Mouse (Mus musculus) megakaryocyte, adult 5-6 weeks (primary cell): Measurements from ENCODE around the gene Grrp1. TPM values are rescaled to one million over a fixed set of nuclear protein-coding genes. Genes with fewer than 3 reads are reported as not detected.
"Not testable (repeated sequence)": the region's sequence is repeated elsewhere in the genome, so short reads cannot be mapped to it uniquely, and the experiment has no call there.

Source experiments
- ATAC-seq: 2 replicates; pipeline ENCODE4 v1.8.0; 2016; ENCODE audit warnings: mild to moderate bottlenecking, inconsistent platforms; ENCODE audit not compliant: poor library complexity, severe bottlenecking
- total RNA-seq, 2 experiments: library from RNA; stranded (forward) in 1 of 2; stranded (reverse) in 1 of 2; fragments of 153-499, 151-499 nt in 1 of 2; fragments of 221-1000, 200-1000 nt in 1 of 2; gene quantifications; 2 replicates each; pipeline versions ENCODE4 v1.2.3 to v1.2.4; 2015 to 2017

The Grrp1 gene
- total RNA-seq (2015) (not detected in 2 replicates), total RNA-seq (2017) (not detected in 2 replicates)

DNA sequence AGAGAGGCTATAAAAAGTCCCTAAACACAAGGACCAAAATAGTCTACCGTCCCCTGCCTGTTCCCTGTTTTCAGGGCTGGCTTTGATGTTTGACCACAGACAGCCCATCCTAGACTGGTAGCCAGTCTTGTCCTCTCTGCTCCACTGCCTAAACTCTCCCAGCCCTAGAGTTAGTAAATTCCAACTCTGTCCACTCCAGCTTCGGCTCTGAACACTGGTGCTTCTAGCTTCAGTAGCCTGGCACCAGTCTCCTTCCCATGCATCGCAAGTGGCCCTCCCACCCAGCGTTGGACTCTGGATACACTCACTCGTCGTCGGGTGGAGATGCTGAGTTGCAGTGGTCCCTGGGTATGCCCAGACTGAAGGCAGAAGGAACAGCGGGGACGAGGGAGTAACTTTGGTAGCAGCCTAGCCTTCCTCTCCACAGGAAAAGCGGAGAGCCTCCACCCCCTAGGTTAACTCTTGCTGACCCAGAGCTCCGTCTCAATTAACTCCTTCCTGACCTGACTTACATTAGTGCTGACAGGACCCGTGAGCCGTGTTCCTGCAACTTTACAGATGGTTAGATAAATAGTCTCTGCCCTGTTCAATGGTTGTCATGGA, at the start of gene Grrp1:
Grrp1 (minus strand) TSS at position 385 of the 603 bp plus-strand sequence.
- no peak for ATAC-seq

- no peak for ATAC-seq
These were observed 48.2 kb upstream of the Grrp1 start for GRCm38 (mm10) chr4:134302084-134302483.

DNA sequence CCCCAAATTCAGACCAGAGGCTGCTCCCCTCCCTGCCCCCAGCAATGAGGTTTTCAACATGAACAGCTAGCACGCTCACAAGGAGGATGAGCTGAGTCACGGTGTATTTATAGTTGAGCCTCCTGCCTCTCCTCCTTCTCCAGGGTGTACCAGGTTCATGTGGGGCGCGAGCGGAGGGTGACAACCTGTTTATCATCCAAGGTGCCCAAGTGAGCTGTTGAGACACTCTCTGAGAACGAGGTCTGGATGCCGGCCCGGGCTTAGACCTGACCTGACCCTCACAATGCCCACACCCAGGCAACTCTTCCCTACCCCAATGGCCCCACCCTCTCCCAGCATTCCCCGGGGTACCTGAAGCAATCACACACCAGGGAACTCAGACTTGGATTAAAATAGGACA, 46.4 kb upstream of the Grrp1 start:
- ATAC-seq: no peak

DNA sequence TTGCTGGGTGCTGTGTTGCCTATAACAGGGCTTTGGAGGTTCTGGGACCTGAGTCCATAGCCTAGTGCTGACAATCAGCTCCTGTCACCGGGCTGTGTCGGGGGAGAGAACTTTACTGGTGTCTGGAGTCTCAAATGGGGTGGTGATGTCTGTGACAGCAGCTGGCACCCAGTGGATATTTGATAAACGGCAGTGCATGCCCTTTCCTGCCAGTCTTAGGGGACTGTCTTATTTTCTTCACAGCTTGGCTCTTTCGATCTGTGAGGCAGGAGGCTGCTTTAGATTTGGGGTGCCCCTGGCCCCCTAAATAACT, 45.5 kb upstream of the Grrp1 start:
- ATAC-seq: no peak

GRCm38 (mm10) chr4:134298626-134299497, 45.0 kb upstream of the Grrp1 start:
- no peak for ATAC-seq

DNA sequence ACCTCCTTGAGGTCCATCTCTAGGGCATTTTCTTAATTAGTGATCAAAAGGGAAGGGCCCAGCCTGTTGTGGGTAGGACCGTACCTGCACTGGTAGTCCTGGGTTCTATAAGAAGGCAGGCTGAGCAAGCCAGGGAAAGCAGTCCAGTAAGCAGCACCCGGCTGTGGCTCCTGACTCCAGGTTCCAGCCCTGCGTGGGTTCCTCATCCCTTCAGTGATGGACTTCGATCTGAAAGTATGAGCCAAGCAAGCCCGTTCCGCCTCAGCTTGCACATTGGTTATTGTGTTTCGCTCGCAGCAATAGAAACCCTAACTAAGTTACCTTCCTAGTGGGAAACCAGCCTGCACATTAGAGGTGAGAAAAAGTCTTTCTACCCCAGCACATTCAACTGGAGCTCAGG, 43.5 kb upstream of the Grrp1 start:
- no peak for ATAC-seq

DNA sequence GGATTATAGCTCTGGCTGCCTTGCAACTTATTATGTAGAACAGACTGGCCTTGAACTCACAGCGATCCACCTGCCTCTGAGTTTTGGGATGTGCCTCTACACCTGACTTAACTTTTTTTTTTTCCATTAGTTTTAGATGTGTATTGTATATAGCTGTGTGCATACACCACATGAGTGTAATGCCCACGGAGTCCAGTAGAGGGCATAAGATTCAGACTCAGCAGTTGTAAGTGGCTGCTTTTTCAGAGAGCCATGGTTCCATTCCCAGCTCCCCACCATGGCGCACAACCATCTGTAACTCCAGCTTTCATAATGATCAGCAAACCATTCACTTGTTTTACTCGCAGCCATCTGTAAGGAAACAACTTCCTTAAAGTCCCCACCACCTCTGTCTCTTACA, 42.6 kb upstream of the Grrp1 start:
- ATAC-seq: no peak

DNA sequence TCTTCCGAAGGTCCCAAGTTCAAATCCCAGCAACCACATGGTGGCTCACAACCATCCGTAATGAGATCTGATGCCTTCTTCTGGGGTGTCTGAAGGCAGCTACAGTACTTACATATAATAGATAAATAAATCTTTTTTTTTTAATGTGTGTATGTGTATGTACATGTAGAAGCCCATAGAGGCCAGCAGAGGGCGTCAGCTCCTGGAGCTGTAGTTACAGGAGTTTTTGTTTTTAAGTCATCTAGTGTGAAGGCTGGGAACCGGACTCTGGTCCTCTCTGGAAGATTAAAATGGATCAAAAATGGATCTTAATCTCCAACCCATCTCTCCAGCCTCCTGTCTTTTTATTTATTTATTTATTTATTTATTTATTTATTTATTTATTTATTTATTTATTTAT, 42.2 kb upstream of the Grrp1 start:
- not testable (repeated sequence) for ATAC-seq

- ATAC-seq: no peak
These were observed 39.8 kb upstream of the Grrp1 start for GRCm38 (mm10) chr4:134293692-134294163.

DNA sequence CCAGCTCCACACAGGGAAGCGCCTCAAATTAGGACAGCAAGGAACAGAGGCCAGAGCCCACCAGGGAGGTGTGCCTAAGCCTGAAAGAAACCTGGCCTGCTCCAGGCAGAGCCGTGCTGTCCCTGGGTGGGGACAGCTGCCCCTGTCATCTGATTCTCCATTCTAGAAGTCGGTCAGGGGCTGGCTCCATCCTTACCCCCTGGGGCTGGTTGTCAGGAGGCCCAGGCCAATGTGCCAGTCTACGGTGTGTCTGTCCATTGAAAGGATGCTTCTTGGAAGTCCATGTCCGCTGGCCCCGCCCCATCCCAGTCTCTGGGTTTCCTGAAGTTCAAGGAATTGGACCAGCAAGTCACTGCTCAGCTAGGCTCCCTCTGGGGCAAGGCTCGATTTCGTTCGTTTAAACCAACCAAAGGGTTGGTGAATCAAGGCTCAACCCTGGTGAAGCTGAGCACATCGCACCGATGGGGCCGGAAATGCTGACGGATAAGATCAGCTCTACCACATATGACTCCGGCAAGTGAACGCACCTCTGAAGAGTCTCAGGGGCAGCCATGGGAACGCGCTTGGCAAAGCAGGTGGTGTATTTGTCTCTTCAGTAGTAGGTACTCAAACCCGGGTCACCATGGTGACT, 39.3 kb upstream of the Grrp1 start:
- ATAC-seq: no peak

GRCm38 (mm10) chr4:134292067-134292466, 38.2 kb upstream of the Grrp1 start:
- peak; percentile 55; the same call in 1 of the 2 replicates for ATAC-seq

DNA sequence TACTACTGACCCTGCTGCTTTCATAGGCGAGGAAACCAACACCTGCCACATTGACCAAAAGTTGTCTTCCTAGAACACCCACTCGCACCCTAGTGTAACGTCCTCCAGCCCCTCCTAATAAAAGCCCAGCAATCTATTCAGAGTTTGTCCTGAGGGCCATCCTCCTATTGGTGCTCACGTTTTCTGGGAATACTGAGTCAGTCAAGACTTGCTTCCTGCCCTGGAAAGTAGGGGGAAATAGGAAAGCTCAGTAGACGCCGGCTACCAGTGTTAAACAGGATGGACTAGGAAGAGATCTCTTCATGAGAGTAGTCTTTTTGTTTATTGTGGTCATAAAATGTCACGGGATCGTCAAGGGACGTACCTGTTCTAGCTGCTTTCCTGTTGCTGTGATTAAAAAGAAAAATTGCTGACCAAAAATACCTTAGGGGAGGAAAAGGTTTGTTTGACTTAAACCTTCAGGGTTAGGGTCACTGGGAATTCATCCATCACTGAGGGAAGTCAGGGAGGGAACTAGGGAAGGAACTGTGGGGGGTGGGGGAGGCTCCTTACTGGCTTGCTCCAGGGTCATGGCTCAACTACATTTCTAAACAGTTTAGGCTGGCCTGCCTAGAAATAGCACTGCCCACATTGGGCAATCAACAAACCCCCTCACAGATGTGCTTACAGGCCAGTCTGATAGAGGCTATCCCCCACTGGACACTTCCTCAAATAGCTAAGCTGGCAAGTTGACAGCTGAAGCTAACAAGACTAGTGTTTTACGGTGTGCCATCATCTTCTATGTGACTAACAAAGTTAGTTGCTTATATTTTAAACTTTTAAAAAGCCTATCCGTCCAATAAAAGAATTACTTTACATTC, 34.7 kb upstream of the Grrp1 start:
- peak; percentile 41 for ATAC-seq

GRCm38 (mm10) chr4:134287575-134288025, 33.7 kb upstream of the Grrp1 start, which contains the start of gene Pdik1l:
Pdik1l (minus strand) TSS chr4:134287895.
- ATAC-seq: peak; percentile 52

DNA sequence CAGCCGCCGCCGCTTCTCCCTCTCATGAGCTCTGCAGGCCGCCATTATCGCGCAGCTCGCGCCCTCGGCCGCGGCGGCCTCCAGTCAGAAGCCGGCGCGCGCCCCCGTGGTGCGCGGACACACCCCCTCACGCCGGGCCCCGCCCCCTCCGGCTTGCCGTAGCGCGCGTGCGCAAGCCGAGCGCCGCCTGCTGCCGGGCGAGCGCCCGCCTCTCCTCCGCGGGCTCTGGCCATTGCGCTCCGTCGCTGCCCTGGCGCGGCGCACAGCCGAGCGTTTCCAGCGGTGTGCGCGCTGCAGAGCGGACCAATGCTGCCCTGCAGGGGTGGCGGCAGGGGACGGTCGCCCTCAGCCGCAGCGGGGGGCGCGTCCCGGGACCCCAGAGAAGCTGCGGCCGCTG, 33.3 kb upstream of the Grrp1 start:
- ATAC-seq: peak; percentile 77

- no peak for ATAC-seq
These were observed 32.6 kb upstream of the Grrp1 start for GRCm38 (mm10) chr4:134286226-134287167.

DNA sequence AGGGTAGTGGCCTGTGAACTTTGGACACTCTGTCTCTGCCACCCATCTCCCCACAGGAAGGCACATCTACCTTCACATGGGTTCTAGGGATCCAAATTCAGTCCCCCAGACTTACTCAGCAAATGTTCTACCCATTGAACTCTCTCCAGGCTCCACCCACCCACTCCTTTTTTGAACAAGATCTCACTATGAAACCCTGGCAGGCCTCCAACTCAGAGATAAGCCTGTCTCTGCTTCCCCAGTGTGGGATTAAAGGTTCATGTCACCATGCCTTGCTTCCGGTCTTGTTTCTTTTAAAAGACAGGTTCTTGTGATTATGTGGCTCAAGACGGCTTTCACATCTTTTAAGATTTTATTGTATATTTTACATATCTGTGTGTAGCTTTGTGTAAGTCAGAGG, 31.0 kb upstream of the Grrp1 start:
- no peak for ATAC-seq

GRCm38 (mm10) chr4:134273417-134274345, 19.8 kb upstream of the Grrp1 start:
- peak; percentile 84 for ATAC-seq

DNA sequence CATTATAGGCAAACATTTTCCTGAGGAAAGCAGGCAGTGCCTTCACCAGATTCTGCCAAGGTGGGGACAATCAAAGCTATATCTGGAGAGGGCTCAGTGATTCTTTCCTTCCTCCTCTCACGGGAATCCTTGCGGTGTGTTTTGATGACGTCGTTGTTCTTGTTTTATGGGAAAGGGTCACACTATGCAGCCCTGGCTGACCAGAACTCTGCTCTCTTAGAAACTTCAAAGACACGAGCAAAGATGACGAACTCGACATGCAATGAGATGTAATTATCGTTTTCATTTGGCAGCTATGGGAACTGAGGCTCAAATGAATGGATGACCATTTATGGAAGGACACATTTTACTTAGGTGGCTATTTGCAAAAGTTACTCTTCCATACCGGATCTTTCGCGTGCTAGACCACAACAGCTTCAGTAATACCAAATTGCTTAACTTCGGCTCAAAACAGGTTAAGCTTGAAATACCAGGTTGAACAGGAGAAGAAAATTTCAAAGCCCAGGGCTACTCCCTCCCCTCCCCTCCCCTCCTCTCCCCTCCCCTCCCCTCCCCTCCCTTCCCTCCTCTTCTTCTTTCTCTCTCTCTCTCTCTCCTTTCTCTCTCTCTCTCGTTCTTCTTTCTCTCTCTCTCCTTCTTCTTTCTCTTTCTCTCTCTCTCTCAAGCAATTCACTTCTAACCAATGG, 19.0 kb upstream of the Grrp1 start:
- ATAC-seq: peak; percentile 29
